Mouse (Mus musculus): ENCODE data around the gene Gcnt2. TPM values are rescaled to one million over a fixed set of nuclear protein-coding genes. Genes with fewer than 3 reads are reported as not detected.
A peak's percentile ranks its signal among the peaks of the same experiment; 100 is the strongest.

Gcnt2 gene
- polyA plus RNA-seq, 1 experiment from 2014 or later: 3.1 TPM

- no peaks in the 10 kb centered on the region for H3K27me3 ChIP-seq (ENCODE audit: control insufficient read depth, insufficient read depth, low read depth, low read length)
- WGBS (ENCODE audit: insufficient replicate concordance): 35% methylated on average over 13 of the region's 13 CpGs
- no peak for ATAC-seq (ENCODE audit: low read depth)
Measured at GRCm38 (mm10) chr13:40857281-40857818, 2.2 kb upstream of the Gcnt2 start.

GRCm38 (mm10) chr13:40859225-40859624, 329 bp upstream of the Gcnt2 start:
- H3K4me1 ChIP-seq (ENCODE audit: control insufficient read depth, low read depth, low read length): no peaks in the 10 kb centered on the region; the same call in 1 of the 2 replicates
- H3K9me3 ChIP-seq (replicated peaks; ENCODE audit: control insufficient read depth, low read length): no peaks in the 10 kb centered on the region
- ATAC-seq (ENCODE audit: low read depth): no peak
- WGBS (ENCODE audit: insufficient replicate concordance): 54% methylated on average over 8 of the region's 8 CpGs
- H3K36me3 ChIP-seq (ENCODE audit: control insufficient read depth, insufficient read depth): no peaks in the 10 kb centered on the region
- no peak overlapping the region for H3K4me3 ChIP-seq (ENCODE audit: low read depth, low read length)
- H3K27ac ChIP-seq (ENCODE audit: low read length): peak overlapping the region; percentile 68
- peak overlapping the region; percentile 41; the same call in 1 of the 2 replicates for H3K4me2 ChIP-seq (ENCODE audit: low read depth, low read length)
- no peak overlapping the region for H3K9ac ChIP-seq (ENCODE audit: low read depth, low read length)
- H3K27me3 ChIP-seq (ENCODE audit: control insufficient read depth, insufficient read depth, low read depth, low read length): no peaks in the 10 kb centered on the region

More at GRCm38 (mm10) chr13:40857281-40857818, 2.2 kb upstream of the Gcnt2 start:
- Histone ChIP-seq H3K4me3 (ENCODE audit: low read depth, low read length) (no peak overlapping the region), H3K9ac (ENCODE audit: low read depth, low read length) (no peak overlapping the region), H3K4me2 (ENCODE audit: low read depth, low read length) (no peak overlapping the region), H3K9me3 (replicated peaks; ENCODE audit: control insufficient read depth, low read length) (no peaks in the 10 kb centered on the region), H3K27ac (ENCODE audit: low read length) (no peak overlapping the region), H3K36me3 (ENCODE audit: control insufficient read depth, insufficient read depth) (no peaks in the 10 kb centered on the region), H3K4me1 (ENCODE audit: control insufficient read depth, low read depth, low read length) (no peaks in the 10 kb centered on the region; the same call in 1 of the 2 replicates)

GRCm38 (mm10) chr13:40863006-40863405, 3.5 kb downstream of the Gcnt2 start:
- H3K4me1 ChIP-seq (ENCODE audit: control insufficient read depth, low read depth, low read length): no peaks in the 10 kb centered on the region
- H3K4me2 ChIP-seq (ENCODE audit: low read depth, low read length): no peak overlapping the region
- H3K27ac ChIP-seq (ENCODE audit: low read length): no peak overlapping the region
- H3K27me3 ChIP-seq (ENCODE audit: control insufficient read depth, insufficient read depth, low read depth, low read length): no peaks in the 10 kb centered on the region
- no peak overlapping the region for H3K4me3 ChIP-seq (ENCODE audit: low read depth, low read length)
- no peaks in the 10 kb centered on the region for H3K36me3 ChIP-seq (ENCODE audit: control insufficient read depth, insufficient read depth)
- 70% methylated on average over 9 of the region's 9 CpGs for WGBS (ENCODE audit: insufficient replicate concordance)
- H3K9ac ChIP-seq (ENCODE audit: low read depth, low read length): no peak overlapping the region
- no peaks in the 10 kb centered on the region for H3K9me3 ChIP-seq (replicated peaks; ENCODE audit: control insufficient read depth, low read length)
- no peak for ATAC-seq (ENCODE audit: low read depth)

GRCm38 (mm10) chr13:40868844-40869587, 9.5 kb downstream of the Gcnt2 start:
- H3K4me2 ChIP-seq (ENCODE audit: low read depth, low read length): no peak overlapping the region
- no peak overlapping the region for H3K9ac ChIP-seq (ENCODE audit: low read depth, low read length)
- H3K27ac ChIP-seq (ENCODE audit: low read length): no peak overlapping the region
- H3K27me3 ChIP-seq (ENCODE audit: control insufficient read depth, insufficient read depth, low read depth, low read length): no peaks in the 10 kb centered on the region
- H3K4me1 ChIP-seq (ENCODE audit: control insufficient read depth, low read depth, low read length): no peaks in the 10 kb centered on the region; the same call in 1 of the 2 replicates
- no peaks in the 10 kb centered on the region for H3K9me3 ChIP-seq (replicated peaks; ENCODE audit: control insufficient read depth, low read length)
- ATAC-seq (ENCODE audit: low read depth): peak; percentile 32; the same call in 1 of the 2 replicates
- H3K4me3 ChIP-seq (ENCODE audit: low read depth, low read length): no peak overlapping the region
- WGBS (ENCODE audit: insufficient replicate concordance): 9% methylated on average over 16 of the region's 16 CpGs
- no peaks in the 10 kb centered on the region for H3K36me3 ChIP-seq (ENCODE audit: control insufficient read depth, insufficient read depth)

GRCm38 (mm10) chr13:40874021-40874420, 14.5 kb downstream of the Gcnt2 start:
- Histone ChIP-seq H3K27ac (ENCODE audit: low read length) (no peak overlapping the region), H3K9ac (ENCODE audit: low read depth, low read length) (no peak overlapping the region), H3K27me3 (ENCODE audit: control insufficient read depth, insufficient read depth, low read depth, low read length) (no peaks in the 10 kb centered on the region), H3K9me3 (replicated peaks; ENCODE audit: control insufficient read depth, low read length) (no peaks in the 10 kb centered on the region), H3K4me2 (ENCODE audit: low read depth, low read length) (no peak overlapping the region), H3K4me3 (ENCODE audit: low read depth, low read length) (no peak overlapping the region), H3K4me1 (ENCODE audit: control insufficient read depth, low read depth, low read length) (no peaks in the 10 kb centered on the region; the same call in none of the 2 replicates), H3K36me3 (ENCODE audit: control insufficient read depth, insufficient read depth) (no peaks in the 10 kb centered on the region)
- no peak for ATAC-seq (ENCODE audit: low read depth)
- WGBS (ENCODE audit: insufficient replicate concordance): 15% methylated on average over 5 of the region's 5 CpGs

- no peak overlapping the region for H3K9ac ChIP-seq (ENCODE audit: low read depth, low read length)
- no peak overlapping the region for H3K4me3 ChIP-seq (ENCODE audit: low read depth, low read length)
- 50% methylated on average over 5 of the region's 5 CpGs for WGBS (ENCODE audit: insufficient replicate concordance)
- no peaks in the 10 kb centered on the region; the same call in none of the 2 replicates for H3K4me1 ChIP-seq (ENCODE audit: control insufficient read depth, low read depth, low read length)
- no peak overlapping the region for H3K27ac ChIP-seq (ENCODE audit: low read length)
- ATAC-seq (ENCODE audit: low read depth): no peak
- no peaks in the 10 kb centered on the region for H3K36me3 ChIP-seq (ENCODE audit: control insufficient read depth, insufficient read depth)
- H3K9me3 ChIP-seq (replicated peaks; ENCODE audit: control insufficient read depth, low read length): no peaks in the 10 kb centered on the region
- H3K4me2 ChIP-seq (ENCODE audit: low read depth, low read length): no peak overlapping the region
- no peaks in the 10 kb centered on the region for H3K27me3 ChIP-seq (ENCODE audit: control insufficient read depth, insufficient read depth, low read depth, low read length)
Measured at GRCm38 (mm10) chr13:40875415-40875814, 15.9 kb downstream of the Gcnt2 start.

- 40% methylated on average over 4 of the region's 4 CpGs for WGBS (ENCODE audit: insufficient replicate concordance)
- Histone ChIP-seq H3K4me1 (ENCODE audit: control insufficient read depth, low read depth, low read length) (no peaks in the 10 kb centered on the region; the same call in none of the 2 replicates), H3K4me3 (ENCODE audit: low read depth, low read length) (no peak overlapping the region), H3K9me3 (replicated peaks; ENCODE audit: control insufficient read depth, low read length) (no peaks in the 10 kb centered on the region), H3K27ac (ENCODE audit: low read length) (no peak overlapping the region), H3K27me3 (ENCODE audit: control insufficient read depth, insufficient read depth, low read depth, low read length) (no peaks in the 10 kb centered on the region), H3K4me2 (ENCODE audit: low read depth, low read length) (no peak overlapping the region), H3K9ac (ENCODE audit: low read depth, low read length) (no peak overlapping the region), H3K36me3 (ENCODE audit: control insufficient read depth, insufficient read depth) (no peaks in the 10 kb centered on the region)
- ATAC-seq (ENCODE audit: low read depth): no peak
Measured at GRCm38 (mm10) chr13:40877589-40877988, 18.0 kb downstream of the Gcnt2 start.

- no peak for ATAC-seq (ENCODE audit: low read depth)
- no peak overlapping the region for H3K4me2 ChIP-seq (ENCODE audit: low read depth, low read length)
- no peaks in the 10 kb centered on the region for H3K9me3 ChIP-seq (replicated peaks; ENCODE audit: control insufficient read depth, low read length)
- H3K4me3 ChIP-seq (ENCODE audit: low read depth, low read length): no peak overlapping the region
- no peak overlapping the region for H3K27ac ChIP-seq (ENCODE audit: low read length)
- WGBS (ENCODE audit: insufficient replicate concordance): 54% methylated on average over 8 of the region's 8 CpGs
- H3K9ac ChIP-seq (ENCODE audit: low read depth, low read length): no peak overlapping the region
- no peaks in the 10 kb centered on the region for H3K27me3 ChIP-seq (ENCODE audit: control insufficient read depth, insufficient read depth, low read depth, low read length)
- no peaks in the 10 kb centered on the region for H3K4me1 ChIP-seq (ENCODE audit: control insufficient read depth, low read depth, low read length)
- H3K36me3 ChIP-seq (ENCODE audit: control insufficient read depth, insufficient read depth): no peaks in the 10 kb centered on the region
Measured at GRCm38 (mm10) chr13:40880557-40880956, 21.0 kb downstream of the Gcnt2 start.

GRCm38 (mm10) chr13:40882606-40883005, 23.1 kb downstream of the Gcnt2 start:
- Histone ChIP-seq H3K36me3 (ENCODE audit: control insufficient read depth, insufficient read depth) (no peaks in the 10 kb centered on the region), H3K9ac (ENCODE audit: low read depth, low read length) (no peak overlapping the region), H3K4me3 (ENCODE audit: low read depth, low read length) (no peak overlapping the region), H3K9me3 (replicated peaks; ENCODE audit: control insufficient read depth, low read length) (no peaks in the 10 kb centered on the region), H3K27ac (ENCODE audit: low read length) (no peak overlapping the region), H3K4me2 (ENCODE audit: low read depth, low read length) (no peak overlapping the region), H3K27me3 (ENCODE audit: control insufficient read depth, insufficient read depth, low read depth, low read length) (peaks cover 14% of the 10 kb centered on the region), H3K4me1 (ENCODE audit: control insufficient read depth, low read depth, low read length) (peaks cover 6% of the 10 kb centered on the region; the same call in 1 of the 2 replicates)
- no peak for ATAC-seq (ENCODE audit: low read depth)
- WGBS (ENCODE audit: insufficient replicate concordance): 53% methylated on average over 5 of the region's 5 CpGs

Measured in liver, embryonic 16.5 days (tissue).